Mouse (Mus musculus): ENCODE measurements around the gene C2cd5.

- no peak for TF ChIP-seq CTCF (IDR thresholded peaks at IDR 0.05; ENCODE audit: low read depth)
- TF ChIP-seq EP300 (IDR thresholded peaks at IDR 0.05; ENCODE audit: low read depth), result no peak
These were observed 111.7 kb downstream of the C2cd5 start for GRCm38 (mm10) chr6:142988231-142988630.

Measured in liver, postnatal 0 days (tissue).